Mouse (Mus musculus): ENCODE data around the gene Cds1.

Cds1 gene

GRCm38 (mm10) chr5:101764554-101765347 lies at the start of gene Cds1:
Gene Cds1 (plus strand): TSS chr5:101765130.
- DNase-seq, result peak; percentile 80

GRCm38 (mm10) chr5:101724216-101724615 lies 40.7 kb upstream of the Cds1 start:
- no peak for DNase-seq

- no peak for DNase-seq
Measured at GRCm38 (mm10) chr5:101724756-101725155, 40.2 kb upstream of the Cds1 start.

- DNase-seq, result no peak
Measured at GRCm38 (mm10) chr5:101725703-101726102, 39.2 kb upstream of the Cds1 start.

- no peak for DNase-seq
Measured at GRCm38 (mm10) chr5:101726371-101726770, 38.6 kb upstream of the Cds1 start.

- DNase-seq, result no peak
Measured at GRCm38 (mm10) chr5:101728304-101728905, 36.5 kb upstream of the Cds1 start.

GRCm38 (mm10) chr5:101737341-101737740 lies 27.6 kb upstream of the Cds1 start:
- no peak for DNase-seq

GRCm38 (mm10) chr5:101740471-101741223 lies 24.3 kb upstream of the Cds1 start:
- DNase-seq, result no peak

GRCm38 (mm10) chr5:101741224-101741591 lies 23.7 kb upstream of the Cds1 start:
- no peak for DNase-seq

GRCm38 (mm10) chr5:101742014-101742413 lies 22.9 kb upstream of the Cds1 start:
- DNase-seq, result no peak

GRCm38 (mm10) chr5:101742425-101742824 lies 22.5 kb upstream of the Cds1 start:
- DNase-seq, result no peak

- no peak for DNase-seq
Measured at GRCm38 (mm10) chr5:101744886-101745285, 20.0 kb upstream of the Cds1 start.

GRCm38 (mm10) chr5:101753680-101754079 lies 11.2 kb upstream of the Cds1 start:
- DNase-seq, result no peak

- no peak for DNase-seq
Measured at GRCm38 (mm10) chr5:101757669-101758068, 7.3 kb upstream of the Cds1 start.

- no peak for DNase-seq
Measured at GRCm38 (mm10) chr5:101761685-101762084, 3.2 kb upstream of the Cds1 start.

GRCm38 (mm10) chr5:101763571-101763970 lies 1.4 kb upstream of the Cds1 start:
- DNase-seq, result no peak

GRCm38 (mm10) chr5:101765390-101765901 lies 516 bp downstream of the Cds1 start:
- DNase-seq, result no peak

- no peak for DNase-seq
Measured at GRCm38 (mm10) chr5:101766248-101766647, 1.3 kb downstream of the Cds1 start.

GRCm38 (mm10) chr5:101767086-101767485 lies 2.2 kb downstream of the Cds1 start:
- DNase-seq, result no peak

- DNase-seq, result no peak
Measured at GRCm38 (mm10) chr5:101767486-101767885, 2.6 kb downstream of the Cds1 start.

GRCm38 (mm10) chr5:101768558-101768957 lies 3.6 kb downstream of the Cds1 start:
- no peak for DNase-seq

- DNase-seq, result no peak
Measured at GRCm38 (mm10) chr5:101772621-101773020, 7.7 kb downstream of the Cds1 start.

- DNase-seq, result no peak
Measured at GRCm38 (mm10) chr5:101775262-101775661, 10.3 kb downstream of the Cds1 start.

- no peak for DNase-seq
Measured at GRCm38 (mm10) chr5:101776528-101776927, 11.6 kb downstream of the Cds1 start.
